Mouse (Mus musculus) E14TG2a.4 (cell line): ENCODE data around the gene Gdpd4.

Experiments
- CTCF ChIP-seq: conservative IDR thresholded peaks from 2 replicates; pipeline ENCODE4 v1.5.1; 2014; ENCODE audit warnings: low read length
- NANOG ChIP-seq: IDR thresholded peaks from 2 replicates; pipeline ENCODE4 v1.6.1; 2014; ENCODE audit warnings: borderline replicate concordance, low read length, mixed read lengths
- POU5F1 ChIP-seq: IDR thresholded peaks from 2 replicates; pipeline ENCODE4 v1.6.1; 2014; ENCODE audit warnings: low read length, borderline replicate concordance

GRCm38 (mm10) chr7:98095852-98096251, 176.1 kb downstream of the Gdpd4 start:
- TF ChIP-seq CTCF, result no peak
- TF ChIP-seq NANOG, result no peak
- TF ChIP-seq POU5F1, result no peak
